Mouse (Mus musculus): ENCODE measurements at regions not wholly inside any gene's neighbourhood (a gene's known extent, or its start where the extent isn't known, plus 50 kb on each side); places are given as distances from the start of the nearest gene placed in this dataset.
A peak's percentile ranks its signal among the peaks of the same experiment; 100 is the strongest.

DNA sequence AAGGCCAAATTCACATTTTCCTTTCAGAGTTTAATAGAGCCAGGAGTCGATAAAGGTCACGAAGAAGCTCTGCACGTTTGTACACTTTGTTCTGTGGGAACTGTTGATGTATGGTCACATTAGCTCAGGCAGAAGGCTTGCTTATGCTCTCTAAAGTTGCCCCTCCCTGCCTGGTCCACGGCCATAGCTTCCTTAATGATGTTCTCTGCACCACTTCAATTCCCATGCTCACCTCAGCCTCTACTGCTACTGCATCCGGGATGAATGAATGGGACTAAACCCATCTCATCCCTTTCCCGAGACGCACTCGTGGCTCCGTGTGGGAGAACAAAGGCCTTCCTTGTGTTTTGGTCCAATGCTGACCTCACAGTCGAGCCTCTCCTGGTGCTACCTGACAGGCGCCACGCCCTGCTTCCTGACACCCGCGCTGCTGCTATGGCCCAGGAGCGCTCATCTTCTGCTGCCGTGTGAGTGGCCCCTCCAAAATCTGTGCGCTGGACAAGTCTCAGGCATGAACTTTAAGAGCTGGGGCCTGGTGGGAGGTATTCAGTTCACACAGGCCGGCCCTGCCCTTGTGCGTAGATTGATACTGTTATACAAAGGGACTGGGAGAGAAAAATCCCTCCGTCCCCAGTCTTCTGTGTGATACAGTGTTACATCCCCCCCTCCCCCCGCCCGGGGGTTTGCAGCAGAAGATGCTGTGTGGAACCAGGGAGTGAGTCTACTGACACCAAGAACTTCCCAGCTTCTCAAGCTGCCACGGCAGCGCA lies 386.3 kb upstream of the Trpc7 start:
- DNase-seq = no peak

DNA sequence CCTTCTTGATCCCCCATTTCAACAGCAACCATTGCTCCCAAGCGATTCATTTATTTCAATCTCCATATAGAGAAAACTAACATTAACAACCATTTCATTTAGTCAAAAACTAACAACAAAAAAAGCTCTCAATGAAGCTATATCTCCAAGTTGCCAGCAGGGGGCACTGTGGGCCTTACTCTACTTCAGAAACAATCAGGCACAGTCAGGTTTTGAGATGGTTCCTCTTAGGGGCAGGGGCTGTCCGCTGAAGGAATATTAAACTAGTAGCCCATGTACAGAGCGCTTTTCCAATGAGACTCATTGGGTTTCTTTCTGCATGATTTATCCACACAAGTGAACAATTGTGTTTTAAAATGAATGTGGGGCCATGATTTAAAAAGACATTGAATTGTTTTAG lies 385.7 kb upstream of the Trpc7 start:
- DNase-seq = peak; percentile 77 to 82

DNA sequence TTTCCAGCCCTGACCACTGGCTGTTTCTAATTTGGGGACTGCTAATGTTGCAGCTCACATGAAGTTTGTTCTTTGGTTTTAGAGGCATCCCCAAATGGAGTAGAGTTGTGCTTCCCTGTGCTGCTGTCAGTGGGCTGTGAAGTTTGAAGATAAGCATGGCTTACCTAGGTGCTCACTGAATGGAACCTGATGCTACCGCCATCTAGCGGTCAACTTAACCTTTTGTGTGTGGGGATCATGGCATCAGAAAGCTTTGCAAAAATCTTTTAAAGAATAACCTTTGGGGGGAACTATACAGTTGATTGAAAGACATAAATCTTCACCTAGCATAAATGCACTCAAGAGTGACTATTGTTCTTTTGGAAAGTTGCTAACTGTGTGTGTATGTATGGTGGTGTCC lies 382.8 kb upstream of the Trpc7 start:
- DNase-seq = peak; percentile 32 to 56

DNA sequence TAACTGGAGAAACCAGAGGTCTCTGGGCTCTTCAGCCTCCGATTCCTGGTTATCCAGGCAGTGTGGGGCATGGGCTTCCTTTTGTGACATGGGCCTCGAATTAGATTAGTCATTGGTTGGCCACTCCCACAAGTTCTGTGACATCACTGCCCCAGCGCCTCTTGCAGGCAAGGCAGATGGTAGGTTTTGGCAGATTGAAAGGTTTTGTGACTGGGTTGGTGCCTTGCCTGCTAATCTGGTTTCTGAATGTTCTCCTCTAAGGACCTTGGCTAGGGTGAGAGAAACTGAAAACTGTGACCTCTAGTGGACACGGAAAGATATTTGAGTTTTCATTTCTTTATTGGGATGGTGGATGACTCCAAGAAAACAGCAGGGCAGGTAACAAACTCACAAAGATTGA lies 381.3 kb upstream of the Trpc7 start:
- DNase-seq = peak; percentile 63 to 68

DNA sequence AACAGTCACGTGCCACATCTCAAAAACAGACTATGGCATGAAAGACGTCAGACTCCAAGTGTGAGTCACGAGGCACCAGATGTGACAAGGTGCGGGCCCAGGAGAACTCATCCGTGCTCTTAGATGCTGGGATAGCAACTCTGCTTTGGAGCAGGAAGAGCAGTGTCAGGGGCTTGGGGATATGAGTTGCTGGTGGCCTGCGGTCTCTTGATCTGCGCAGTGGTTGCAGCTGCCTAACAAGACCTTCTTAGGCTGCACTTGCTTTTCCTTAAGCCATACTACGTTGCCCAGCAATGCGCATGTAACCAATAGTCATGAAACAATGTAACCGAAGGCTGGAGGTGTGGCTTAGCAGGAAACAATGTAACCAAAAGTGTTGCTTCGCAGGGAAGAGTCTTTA lies 380.1 kb upstream of the Trpc7 start:
- DNase-seq = no peak

DNA sequence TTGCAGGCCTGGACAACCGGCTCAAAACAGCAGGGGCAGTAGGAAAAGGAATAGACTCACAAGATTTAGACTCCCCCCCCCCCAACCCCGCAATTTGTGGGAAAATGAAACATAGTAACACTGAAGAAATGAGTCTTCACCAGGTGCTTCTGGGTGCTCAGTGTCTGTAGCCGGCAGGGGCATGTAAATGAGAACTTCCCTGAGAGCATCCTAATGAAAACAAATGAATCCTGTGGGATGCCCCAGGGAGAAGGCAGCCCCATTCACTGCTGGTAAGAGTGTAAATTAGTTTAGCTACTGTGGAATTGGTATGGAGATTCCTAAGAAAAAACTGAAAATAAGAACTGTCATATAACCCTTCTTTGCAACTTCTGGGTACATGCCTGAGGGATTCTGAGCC lies 377.8 kb upstream of the Trpc7 start:
- DNase-seq = no peak

DNA sequence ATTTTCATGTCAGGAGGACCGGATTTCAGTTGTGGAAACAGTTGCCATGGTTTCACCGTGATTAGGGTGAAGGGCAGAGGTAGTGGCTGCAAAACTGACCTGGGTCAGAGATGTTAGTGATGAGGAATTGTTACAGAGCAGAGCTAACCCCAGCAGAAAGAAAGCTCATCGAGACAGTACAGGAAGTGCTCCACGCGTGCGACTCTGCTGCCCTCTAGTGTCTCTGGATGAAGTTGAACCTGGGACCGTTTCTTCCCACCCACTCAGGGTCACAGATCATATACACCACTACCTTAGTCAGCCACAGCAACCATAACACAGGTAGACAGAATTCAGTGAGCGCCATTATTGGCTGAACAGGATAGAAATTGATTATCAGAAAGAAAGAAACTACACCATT lies 373.8 kb upstream of the Trpc7 start:
- peak; percentile 70 to 71 for DNase-seq

DNA sequence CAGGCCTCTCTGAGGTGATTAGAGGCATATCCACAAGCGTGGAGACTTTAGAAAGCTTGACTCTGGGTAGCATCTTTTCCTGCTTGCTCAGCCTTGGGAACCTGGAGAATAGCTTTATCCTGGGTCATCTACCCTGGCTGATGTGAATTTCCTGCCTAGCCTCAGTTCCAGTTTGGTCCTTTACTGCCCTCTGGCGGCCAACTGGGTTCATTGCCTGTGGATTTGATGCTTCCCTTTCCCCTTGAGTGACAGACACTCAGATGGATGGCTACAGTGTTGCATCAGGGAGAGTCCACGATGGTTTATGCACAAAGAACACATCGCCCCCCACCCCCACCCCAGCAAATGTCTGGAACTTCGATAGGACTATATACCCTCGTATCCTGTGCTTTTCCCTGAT lies 364.1 kb upstream of the Trpc7 start:
- peak; percentile 93 to 94 for DNase-seq

DNA sequence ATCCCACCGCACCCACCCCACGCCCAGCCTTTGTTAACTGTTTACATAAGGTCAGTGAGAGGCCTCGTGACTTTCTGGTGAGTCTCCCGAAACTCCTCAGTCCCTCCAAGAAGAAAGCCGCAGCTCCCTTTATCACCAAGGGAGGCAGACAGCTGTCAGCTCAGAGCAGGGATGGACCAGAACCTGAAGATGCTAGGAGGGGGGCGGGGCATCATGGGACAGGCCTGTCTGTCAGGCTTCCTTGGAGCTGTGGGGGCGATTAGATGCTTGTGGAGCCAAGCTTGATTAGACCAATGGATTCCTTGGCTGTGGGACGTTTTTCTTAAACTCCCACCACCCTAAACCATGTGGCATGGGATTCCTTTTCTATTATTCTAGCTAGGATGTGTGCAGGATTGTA lies 363.7 kb upstream of the Trpc7 start:
- DNase-seq = peak in 1 of 2 experiments; percentile 24

DNA sequence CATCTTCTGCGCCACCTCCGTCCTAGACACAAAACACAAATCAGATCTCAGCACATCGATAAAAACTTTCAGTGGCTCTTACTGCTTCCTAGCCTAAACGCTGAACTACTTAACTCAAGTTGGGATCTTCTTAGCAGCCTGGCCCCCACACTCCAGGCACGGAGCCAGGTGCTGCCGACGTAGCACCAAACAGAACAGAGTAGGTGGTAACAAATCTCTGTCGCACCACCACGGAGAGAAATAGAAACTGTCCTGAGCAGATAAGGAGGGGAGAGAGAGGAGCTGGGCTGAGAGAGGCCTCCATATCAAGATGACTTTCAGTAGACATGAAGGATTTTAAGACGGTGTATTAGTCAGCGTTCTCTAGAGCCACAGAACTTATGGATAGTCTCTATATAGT lies 360.1 kb upstream of the Trpc7 start:
- no peak for DNase-seq

DNA sequence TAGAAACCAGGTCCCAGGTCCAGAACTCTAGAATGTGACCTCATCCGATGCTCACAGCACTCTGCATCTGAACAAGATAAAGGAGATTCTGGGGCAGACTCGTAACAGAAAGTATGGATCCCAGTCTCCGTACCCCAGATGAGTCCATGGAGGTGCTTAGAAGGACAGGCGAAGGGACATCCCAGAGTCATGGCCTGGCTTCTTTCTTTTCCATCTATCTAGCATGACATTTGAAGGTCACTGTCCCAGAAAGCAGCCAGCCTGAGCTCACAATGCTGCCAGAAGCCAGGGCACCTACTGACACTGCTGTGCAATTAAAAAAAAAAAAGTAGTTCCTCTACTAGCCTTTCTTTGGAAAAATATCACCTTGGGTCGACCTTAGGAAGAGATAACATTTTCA lies 354.1 kb upstream of the Trpc7 start:
- no peak for DNase-seq

DNA sequence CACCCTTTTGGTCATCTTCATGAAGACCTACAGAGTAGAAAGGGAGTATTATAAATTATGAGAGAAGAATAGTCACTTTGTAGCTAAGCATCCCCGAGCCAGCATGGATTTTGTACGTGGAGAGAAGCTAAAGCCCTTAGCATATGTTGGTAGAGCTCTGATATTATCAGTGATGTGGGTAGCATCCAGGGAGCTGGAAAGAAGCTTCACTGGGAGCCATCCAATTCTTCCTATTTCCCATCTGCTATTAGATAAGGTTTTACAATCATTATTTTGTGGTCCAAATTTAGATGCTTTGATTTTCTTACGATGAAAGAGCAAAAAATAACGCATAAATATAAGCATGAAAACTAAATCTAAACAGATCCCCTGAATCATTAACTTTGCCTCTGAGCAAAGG lies 353.6 kb upstream of the Trpc7 start:
- no peak for DNase-seq

DNA sequence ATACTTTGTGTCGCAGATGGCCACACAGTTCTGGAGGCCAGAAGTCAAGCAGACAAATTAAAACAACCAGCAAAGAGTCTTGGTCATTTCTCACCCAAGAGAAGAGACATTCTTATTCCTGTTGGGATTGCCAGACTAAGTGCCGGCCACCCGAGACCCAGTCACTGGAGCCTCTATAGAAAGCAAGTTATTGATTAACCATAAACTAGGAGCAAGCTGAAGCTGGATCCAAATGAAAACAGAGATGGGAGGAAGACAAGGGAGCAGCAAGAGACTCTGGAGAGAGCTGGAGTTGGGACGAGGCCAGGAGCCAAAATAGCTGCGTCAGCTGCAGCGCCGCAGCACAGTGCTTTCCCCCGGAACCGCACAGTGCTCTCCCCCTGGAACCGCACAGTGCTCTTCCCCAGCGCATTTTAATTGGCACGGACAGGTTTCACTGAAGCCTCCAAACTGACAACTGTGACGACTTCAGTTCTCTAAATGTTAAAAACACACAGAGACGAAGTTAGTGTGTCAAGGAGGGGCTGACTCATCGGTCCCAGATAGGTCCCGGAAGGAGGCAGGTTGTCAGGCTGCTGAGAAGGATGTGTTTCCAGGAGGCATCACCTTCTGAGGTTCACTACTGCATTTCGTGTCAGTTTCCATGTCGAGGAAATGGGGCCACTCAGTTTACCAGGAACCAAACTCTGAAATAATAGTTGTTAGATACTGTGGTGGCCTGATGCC lies 350.6 kb upstream of the Trpc7 start:
- peak in 1 of 2 experiments; percentile 34 for DNase-seq

DNA sequence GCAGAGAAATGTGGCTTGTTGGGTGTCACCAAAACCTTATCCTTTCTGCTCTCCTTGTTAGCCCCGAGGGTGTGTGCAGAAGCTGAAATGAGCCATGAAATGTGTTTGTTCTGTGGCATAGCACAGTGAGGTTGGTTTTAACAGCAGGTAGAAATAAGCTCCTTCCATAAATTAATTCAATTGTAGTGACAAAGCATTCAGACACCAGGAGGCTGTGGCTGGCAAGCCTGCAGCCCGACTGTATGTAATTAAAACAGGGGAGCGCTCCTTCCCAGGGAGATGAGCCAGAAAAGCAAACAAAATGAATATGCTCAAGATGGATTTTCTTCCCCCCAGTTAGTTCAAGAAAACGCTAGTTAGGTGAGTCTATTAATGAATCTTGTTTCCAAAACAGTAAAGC lies 341.1 kb upstream of the Trpc7 start:
- DNase-seq = no peak

DNA sequence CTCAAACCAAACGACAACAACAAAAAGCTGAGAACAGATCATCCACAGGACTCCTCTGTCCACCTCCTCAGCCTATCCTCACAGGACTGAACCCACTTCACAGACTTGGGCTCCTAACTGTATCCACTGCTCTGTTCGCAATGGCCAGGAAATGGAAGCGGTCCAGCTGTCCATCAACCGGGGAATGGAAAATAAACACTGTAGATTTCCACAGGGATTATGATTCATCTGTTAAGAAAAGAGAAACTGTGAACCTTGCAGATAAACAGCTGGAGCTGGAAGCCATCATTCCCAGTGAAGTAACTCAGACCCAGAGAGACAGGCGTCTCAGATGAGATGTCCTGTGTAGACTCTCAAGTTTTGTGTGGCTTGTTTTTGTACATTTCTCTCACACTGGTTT lies 340.4 kb upstream of the Trpc7 start:
- no peak for DNase-seq

DNA sequence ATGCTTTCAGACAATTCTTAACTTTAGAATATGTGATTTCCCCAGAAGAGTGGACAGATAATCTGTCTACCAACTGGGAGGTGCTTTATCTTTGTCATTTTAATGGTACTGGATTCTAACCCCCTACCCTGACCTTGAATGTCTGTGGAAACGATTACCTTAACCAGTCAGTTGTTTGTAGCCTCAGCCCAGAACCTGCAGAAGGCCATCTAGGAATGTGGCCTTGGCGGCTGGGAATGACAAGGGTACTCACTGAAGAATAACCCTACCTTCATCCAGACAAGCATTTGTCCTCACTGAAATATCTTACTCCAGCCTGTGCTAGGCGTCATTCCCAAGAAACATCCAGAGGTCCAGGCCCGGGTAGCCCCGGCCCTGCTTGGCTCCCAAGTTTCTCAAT lies 337.1 kb upstream of the Trpc7 start:
- no peak for DNase-seq

DNA sequence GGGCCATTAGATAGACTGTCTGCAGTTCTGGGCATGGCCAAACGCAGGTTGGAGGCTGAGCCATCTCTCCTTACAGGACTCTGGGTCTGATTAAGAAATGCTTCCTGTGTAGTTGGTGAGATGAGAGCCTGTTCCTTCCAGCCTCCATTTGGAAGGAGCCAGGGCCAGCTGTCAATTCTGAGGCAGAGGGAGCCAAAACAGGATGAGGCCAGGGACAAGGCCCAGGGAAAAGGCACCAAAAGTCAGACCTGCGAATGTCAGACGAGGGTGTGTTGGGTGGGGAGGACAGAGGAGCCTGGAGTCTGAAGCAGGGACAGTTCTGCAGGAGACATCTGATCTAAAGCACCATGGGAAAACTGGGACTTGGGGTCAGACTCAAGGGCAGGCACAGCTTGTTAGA lies 335.9 kb upstream of the Trpc7 start:
- DNase-seq = peak; percentile 38 to 51

DNA sequence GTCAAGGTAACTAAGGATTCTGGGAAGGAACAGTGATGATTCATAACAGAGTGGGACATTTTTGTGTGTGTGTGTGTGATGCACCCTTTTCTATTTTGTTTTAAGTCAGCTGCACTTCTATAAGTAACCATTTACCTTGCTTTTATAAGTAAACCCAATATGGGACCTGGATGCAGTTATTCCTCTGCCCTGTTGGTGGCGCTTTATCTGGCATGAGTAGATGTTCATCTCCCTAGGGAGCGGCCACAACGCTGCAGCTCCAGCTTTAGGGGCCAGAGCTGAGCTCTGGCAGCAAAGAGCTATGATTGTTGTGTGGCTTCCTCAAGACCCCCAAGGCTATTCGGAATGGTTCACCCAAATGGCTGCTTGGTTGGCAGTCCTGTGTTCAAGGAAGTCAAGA lies 334.5 kb upstream of the Trpc7 start:
- no peak for DNase-seq

DNA sequence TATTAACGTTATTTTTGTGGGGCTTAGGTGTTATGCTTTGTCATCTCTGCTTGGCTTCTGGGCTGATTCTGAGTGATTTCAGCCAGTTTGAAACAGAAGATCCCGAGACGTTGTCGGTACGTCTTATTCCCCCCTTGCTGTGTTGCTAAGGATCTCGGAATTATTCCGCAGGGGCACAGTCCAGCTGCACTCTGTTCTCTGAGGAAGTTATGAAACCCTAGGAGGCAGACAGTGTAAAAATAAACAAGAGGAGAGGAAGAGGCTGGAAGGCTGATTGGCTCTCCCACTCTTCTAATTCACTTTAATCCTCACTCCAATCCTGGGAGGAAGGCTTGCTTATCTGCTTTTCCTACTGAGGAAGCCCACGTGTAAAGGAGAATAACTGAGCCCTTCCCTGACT lies 325.3 kb upstream of the Trpc7 start:
- no peak for DNase-seq

DNA sequence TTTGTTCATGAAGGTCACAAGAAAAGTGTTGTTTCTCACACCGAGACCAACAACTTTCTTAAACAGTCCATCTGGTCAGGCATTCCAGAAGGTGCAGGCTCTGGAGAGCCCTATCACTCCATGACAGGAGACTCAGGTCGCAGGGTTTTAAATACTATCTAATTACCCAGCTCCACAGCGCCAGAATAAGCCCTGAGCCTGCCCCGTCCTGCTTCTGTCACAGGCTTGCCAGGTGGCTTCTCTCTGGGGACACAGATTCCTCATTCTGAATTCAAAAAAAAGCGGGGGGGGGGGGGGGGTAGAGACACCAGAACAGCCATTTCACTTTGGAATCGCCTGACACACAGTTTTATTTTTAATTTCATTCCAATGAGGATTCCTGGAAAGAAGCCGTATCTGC lies 320.4 kb upstream of the Trpc7 start:
- no peak for DNase-seq

DNA sequence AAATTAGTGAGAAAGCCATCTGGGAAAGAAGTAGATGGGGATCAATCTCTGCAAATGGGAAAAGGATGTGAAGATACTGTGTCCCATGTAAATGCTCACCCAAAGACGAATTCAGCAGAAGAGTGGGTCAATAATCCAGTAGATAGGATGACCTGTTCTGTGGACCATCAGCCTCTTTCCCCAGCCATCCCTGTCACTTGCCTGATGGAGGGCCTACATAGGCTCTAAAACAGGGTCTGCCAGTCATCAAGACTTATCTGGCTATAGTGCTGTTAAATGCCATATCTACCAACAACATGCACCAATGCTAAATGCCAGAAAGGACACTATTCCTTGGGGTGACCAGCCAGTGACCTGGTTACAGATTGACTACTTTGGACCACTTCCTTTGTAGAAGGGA lies 316.5 kb upstream of the Trpc7 start:
- DNase-seq = no peak

DNA sequence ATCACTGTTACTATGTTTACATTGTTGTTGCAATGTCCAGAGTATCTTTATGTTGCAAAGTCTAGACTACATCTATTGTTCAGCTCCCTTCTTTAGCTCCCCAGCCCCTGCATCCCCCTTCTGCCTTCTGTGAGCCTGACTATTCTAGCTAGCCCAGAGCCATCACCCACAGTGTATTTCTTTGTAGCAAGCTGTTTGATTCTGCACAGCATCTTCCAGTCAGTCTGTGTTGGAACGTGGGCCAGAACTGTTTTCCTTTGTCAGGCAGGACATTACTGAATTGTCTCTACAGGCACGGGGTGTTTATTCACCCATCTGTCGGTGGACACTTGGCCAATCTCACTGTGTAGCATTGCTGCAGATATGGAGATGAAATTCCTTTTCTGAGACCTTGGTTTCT lies 295.4 kb upstream of the Trpc7 start:
- DNase-seq = peak; percentile 16 to 21

DNA sequence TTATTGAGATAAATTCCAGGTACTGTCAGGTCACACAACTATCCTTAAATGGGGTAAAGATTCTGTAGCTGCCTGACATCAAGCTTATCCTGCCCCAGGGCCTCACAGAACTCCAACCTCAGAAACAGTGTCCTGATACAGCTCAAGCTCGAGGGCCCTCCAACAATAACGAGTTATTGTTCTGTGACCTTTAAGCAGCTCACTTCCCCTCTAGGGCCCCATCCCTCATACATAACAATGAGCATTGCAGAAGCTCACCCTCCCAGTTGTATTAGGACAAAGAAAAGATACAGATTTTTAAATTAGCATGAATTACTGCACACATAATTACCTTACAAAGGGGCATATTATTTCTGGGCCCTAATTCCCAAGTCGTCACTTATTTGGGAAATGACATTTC lies 293.5 kb upstream of the Trpc7 start:
- DNase-seq = no peak

DNA sequence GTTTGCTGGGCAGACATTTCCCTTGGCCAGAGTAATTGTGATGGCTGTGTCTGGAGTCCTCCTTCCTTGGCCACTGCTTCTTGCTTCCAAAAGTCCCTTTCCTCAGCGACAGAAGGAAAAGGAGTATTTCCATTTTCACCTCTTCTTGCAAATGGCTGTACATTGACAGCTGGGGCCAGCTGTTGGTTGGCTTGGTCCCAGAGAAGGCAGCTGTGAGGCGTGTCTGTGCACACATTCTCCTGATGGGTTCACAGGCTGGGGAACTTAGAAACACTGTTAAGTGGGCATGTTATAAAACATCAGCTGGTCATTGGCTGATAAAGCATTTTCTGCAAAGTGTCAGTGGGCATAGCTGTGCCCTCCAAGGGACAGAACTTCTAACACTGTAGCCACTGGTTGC lies 290.4 kb upstream of the Trpc7 start:
- DNase-seq = no peak

DNA sequence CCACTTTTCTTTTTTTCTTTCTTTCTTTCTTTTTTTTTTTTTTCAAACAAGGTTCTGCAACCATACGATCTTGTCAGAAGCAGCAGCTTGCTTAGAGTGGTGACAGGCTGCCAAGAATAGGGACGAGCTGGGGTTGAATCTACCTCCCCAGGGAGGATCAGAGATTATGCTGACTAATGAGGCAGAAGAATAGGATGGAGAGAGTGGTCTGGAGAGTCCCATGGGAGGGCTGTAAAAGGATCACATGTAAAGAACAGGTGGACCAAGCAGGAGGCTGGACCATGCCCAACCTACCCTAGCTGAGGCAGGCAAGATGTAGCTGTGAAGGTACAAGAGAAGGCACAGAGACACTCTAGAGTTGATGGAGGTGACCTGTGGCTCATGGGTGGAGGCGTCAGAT lies 274.4 kb upstream of the Trpc7 start:
- peak; percentile 61 to 71 for DNase-seq
